Mouse (Mus musculus) stomach, embryonic 14.5 days (tissue): ENCODE measurements at regions not wholly inside any gene's neighbourhood (a gene's known extent, or its start where the extent isn't known, plus 50 kb on each side); places are given as distances from the start of the nearest gene placed in this dataset.

ENCODE experiments used
- ATAC-seq: fragments of 200-750 bp; cut with Nextera tagmentation; 2 replicates; pipeline ENCODE4 v1.8.0; 2017; ENCODE audit warnings: low read depth, moderate TSS enrichment; ENCODE audit not compliant: insufficient number of reproducible peaks, insufficient read depth, low FRiP score
- H3K27ac ChIP-seq: fragments of 300-500 bp; sonication (generic); 2 replicates; pipeline ENCODE4 v1.5.1; 2014; ENCODE audit warnings: mild to moderate bottlenecking, low read length, moderate library complexity, mixed read lengths
- H3K27me3 ChIP-seq: fragments of 300-500 bp; sonication (generic); 2 replicates; pipeline ENCODE4 v1.6.1; 2014; ENCODE audit warnings: low read length, control low read depth, mixed read lengths; ENCODE audit not compliant: control insufficient read depth, insufficient read depth
- H3K36me3 ChIP-seq: fragments of 300-500 bp; sonication (generic); 2 replicates; pipeline ENCODE4 v1.6.1; 2014; ENCODE audit warnings: mild to moderate bottlenecking, control low read depth, low read length, moderate library complexity, mixed read lengths; ENCODE audit not compliant: control insufficient read depth, insufficient read depth
- H3K4me1 ChIP-seq: fragments of 300-500 bp; sonication (generic); 2 replicates; pipeline ENCODE4 v1.6.1; 2014; ENCODE audit warnings: low read length, control low read depth, mixed read lengths; ENCODE audit not compliant: control insufficient read depth, insufficient read depth
- H3K4me2 ChIP-seq: fragments of 300-500 bp; sonication (generic); replicated peaks from 2 replicates; pipeline ENCODE4 v1.6.1; 2014; ENCODE audit warnings: low read depth, low read length, control low read depth
- H3K4me3 ChIP-seq: fragments of 300-500 bp; sonication (generic); 2 replicates; pipeline ENCODE4 v1.5.1; 2014; ENCODE audit warnings: low read depth, low read length, control low read depth
- H3K9ac ChIP-seq: fragments of 300-500 bp; sonication (generic); replicated peaks from 2 replicates; pipeline ENCODE4 v1.6.1; 2014; ENCODE audit warnings: low read depth, mild to moderate bottlenecking, control low read depth, low read length, moderate library complexity, mixed read lengths
- H3K9me3 ChIP-seq: fragments of 300-500 bp; sonication (generic); 2 replicates; pipeline ENCODE4 v1.6.1; 2016; ENCODE audit warnings: low read depth, low read length, control low read depth; ENCODE audit not compliant: control insufficient read depth
- WGBS: fragments of 180-500 bp; shearing (Covaris S2); extraction: QIAGEN DNeasy Blood & Tissue Kit; methylation state at CpG from one replicate; pipeline ENCODE4 v1.1.7; 2014; 5-methylcytosine and 5-hydroxymethylcytosine counted together

DNA sequence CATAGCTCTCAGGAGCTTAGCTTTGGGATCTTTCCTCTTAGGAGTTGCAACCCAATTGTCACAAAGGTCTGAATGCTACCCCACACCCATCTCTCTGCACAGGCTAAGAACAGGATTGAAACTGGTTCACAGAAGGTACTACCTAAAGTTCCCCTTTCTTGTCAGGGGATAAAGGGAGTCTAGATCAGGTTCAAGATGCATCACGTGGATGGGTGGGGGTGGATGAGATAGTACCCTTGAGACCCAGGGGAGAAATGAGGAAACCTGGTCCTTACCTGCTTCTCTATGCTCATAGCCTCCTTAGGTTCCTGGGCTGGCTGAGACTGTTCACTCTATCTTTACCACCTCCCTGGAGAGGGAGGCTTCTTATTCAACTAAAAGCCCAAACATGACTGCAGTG lies 122.9 kb upstream of the Adam6b start:
- H3K4me3 ChIP-seq = no peak overlapping the region

GRCm38 (mm10) chr12:113401578-113402113 lies 87.7 kb upstream of the Adam6b start:
- Histone ChIP-seq H3K4me3 (no peak overlapping the region), H3K9ac (no peak overlapping the region), H3K27me3 (no peaks in the 10 kb centered on the region), H3K36me3 (no peaks in the 10 kb centered on the region), H3K4me1 (no peaks in the 10 kb centered on the region), H3K4me2 (no peak overlapping the region), H3K27ac (no peak overlapping the region), H3K9me3 (no peaks in the 10 kb centered on the region)
- ATAC-seq = no peak

More for the DNA sequence above, 122.9 kb upstream of the Adam6b start:
- 48% methylated on average over 1 of the region's 1 CpGs for WGBS
- Histone ChIP-seq H3K36me3 (no peaks in the 10 kb centered on the region), H3K27me3 (no peaks in the 10 kb centered on the region), H3K9ac (no peak overlapping the region), H3K9me3 (no peaks in the 10 kb centered on the region), H3K27ac (no peak overlapping the region), H3K4me2 (no peak overlapping the region), H3K4me1 (no peaks in the 10 kb centered on the region)
- no peak for ATAC-seq

DNA sequence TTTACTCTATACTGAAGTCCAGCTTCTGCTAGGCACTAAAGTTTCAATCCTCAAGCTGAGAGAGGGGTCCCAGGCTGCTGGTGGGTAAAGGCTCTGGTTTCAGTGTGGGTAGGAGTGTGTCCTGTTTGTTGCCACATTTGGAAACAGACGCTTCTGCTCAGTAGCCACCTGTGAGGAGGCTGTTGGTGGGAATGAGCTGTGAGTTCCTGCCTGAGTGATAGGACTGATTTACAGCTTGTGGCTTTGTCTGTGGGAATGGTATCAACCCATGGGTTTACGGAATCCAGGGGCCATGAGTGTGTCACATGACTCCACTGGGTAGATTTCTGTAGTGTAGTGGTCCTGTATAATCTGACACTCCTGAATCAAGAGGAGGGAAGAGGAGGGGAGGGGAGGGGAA lies 86.5 kb upstream of the Adam6b start:
- no peak overlapping the region for H3K4me3 ChIP-seq
- H3K4me1 ChIP-seq = no peaks in the 10 kb centered on the region
- no peak overlapping the region for H3K4me2 ChIP-seq
- 52% methylated on average over 2 of the region's 2 CpGs for WGBS
- no peaks in the 10 kb centered on the region for H3K36me3 ChIP-seq
- H3K9me3 ChIP-seq = no peaks in the 10 kb centered on the region
- H3K27me3 ChIP-seq = no peaks in the 10 kb centered on the region
- no peak overlapping the region for H3K27ac ChIP-seq
- no peak overlapping the region for H3K9ac ChIP-seq
- ATAC-seq = no peak

GRCm38 (mm10) chr12:113411113-113411512 lies 78.2 kb upstream of the Adam6b start:
- Histone ChIP-seq H3K4me2 (no peak overlapping the region), H3K9me3 (no peaks in the 10 kb centered on the region), H3K9ac (no peak overlapping the region), H3K4me3 (no peak overlapping the region), H3K27me3 (no peaks in the 10 kb centered on the region), H3K27ac (no peak overlapping the region), H3K36me3 (no peaks in the 10 kb centered on the region), H3K4me1 (no peaks in the 10 kb centered on the region)
- no peak for ATAC-seq
- WGBS = 80% methylated on average over 5 of the region's 5 CpGs

DNA sequence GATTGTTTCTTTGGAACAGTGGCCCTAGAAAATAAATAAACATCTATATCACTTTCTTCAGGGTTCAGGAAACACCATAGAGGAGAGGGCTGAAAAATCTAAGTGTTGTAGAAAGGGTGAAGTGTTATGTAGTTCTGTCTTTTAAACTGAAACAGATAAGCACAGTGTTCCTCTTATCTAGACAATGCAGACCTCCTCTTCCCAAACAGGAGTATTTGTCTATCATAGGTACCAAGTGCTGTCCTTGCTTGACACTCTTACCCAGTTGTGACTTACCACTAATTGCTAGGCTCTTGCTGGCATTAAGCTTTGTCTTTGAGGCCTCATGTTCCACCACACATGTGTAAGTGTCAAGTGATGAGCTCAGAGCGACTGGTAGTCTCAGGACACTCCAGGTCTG lies 75.3 kb upstream of the Adam6b start:
- Histone ChIP-seq H3K27ac (no peak overlapping the region), H3K27me3 (no peaks in the 10 kb centered on the region), H3K9me3 (no peaks in the 10 kb centered on the region), H3K9ac (no peak overlapping the region), H3K4me3 (no peak overlapping the region), H3K4me2 (no peak overlapping the region), H3K36me3 (no peaks in the 10 kb centered on the region), H3K4me1 (no peaks in the 10 kb centered on the region)
- ATAC-seq = no peak
- WGBS = 68% methylated on average over 1 of the region's 1 CpGs

DNA sequence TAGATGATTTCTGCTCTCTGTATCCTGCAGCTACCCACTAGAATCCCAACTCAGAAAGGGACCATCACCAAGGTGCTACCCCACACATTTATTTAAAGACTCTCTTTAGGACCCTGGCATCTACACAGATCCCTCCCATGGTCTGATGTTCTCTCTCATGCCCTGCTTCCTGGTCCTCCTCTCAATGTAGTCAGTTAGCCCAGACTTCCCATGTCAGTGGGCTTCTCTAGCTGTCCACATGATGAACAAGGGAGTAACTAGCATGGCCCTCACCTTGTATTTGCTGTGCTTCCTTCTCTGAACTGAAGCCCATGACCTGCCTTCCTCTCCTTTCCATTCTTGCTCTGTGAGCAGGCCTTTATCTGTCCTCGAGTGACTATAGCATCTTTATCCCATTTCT lies 71.8 kb upstream of the Adam6b start:
- ATAC-seq = no peak
- H3K4me3 ChIP-seq = no peak overlapping the region
- H3K9ac ChIP-seq = no peak overlapping the region

DNA sequence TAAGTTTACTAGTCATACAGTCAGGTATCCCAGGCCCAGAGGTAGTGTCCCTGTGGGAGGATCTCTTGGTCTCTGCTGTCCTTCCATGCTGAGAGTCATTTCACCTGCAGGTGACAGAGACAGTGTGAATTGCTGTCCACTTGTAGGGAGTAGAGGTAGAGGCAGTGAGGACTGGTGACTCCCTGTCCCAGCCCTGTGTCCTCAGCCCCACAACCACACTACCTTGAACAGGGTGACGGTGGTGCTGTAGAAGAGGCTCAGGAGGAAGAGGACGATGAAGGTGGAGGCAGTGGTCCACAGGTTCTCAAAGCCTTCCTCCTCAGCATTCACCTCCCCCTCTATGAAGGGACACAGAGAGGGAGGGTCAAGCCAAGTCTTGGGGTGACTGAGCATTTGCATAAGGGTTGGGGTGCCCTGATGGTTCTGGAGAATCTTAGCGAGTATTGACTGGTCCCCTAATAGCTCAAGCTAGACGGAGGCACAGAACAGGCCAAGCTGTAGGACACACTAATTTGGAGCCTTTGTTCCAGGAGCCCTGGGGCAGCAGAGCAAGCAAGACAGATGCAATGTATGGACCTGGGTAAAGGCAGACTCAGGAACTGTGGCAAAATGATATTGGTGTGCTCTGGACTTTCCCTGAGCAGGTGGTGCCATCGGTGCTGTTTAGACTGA lies 70.4 kb upstream of the Adam6b start:
- Histone ChIP-seq H3K4me3 (no peak overlapping the region), H3K36me3 (no peaks in the 10 kb centered on the region), H3K4me1 (no peaks in the 10 kb centered on the region), H3K27me3 (no peaks in the 10 kb centered on the region), H3K4me2 (no peak overlapping the region), H3K9ac (no peak overlapping the region), H3K27ac (no peak overlapping the region), H3K9me3 (no peaks in the 10 kb centered on the region)
- ATAC-seq = no peak
- 85% methylated on average over 5 of the region's 5 CpGs for WGBS

More for the DNA sequence above, 71.8 kb upstream of the Adam6b start:
- H3K27me3 ChIP-seq = no peaks in the 10 kb centered on the region
- no peak overlapping the region for H3K27ac ChIP-seq
- no peak overlapping the region for H3K4me2 ChIP-seq
- no peaks in the 10 kb centered on the region for H3K9me3 ChIP-seq
- WGBS = 72% methylated on average over 1 of the region's 1 CpGs
- H3K4me1 ChIP-seq = no peaks in the 10 kb centered on the region
- H3K36me3 ChIP-seq = no peaks in the 10 kb centered on the region

GRCm38 (mm10) chr12:113420721-113421305 lies 68.5 kb upstream of the Adam6b start:
- no peaks in the 10 kb centered on the region for H3K27me3 ChIP-seq
- no peaks in the 10 kb centered on the region for H3K4me1 ChIP-seq
- no peak overlapping the region for H3K4me2 ChIP-seq
- WGBS = 80% methylated on average over 9 of the region's 9 CpGs
- no peaks in the 10 kb centered on the region for H3K9me3 ChIP-seq
- no peaks in the 10 kb centered on the region for H3K36me3 ChIP-seq
- H3K4me3 ChIP-seq = no peak overlapping the region
- no peak for ATAC-seq
- no peak overlapping the region for H3K27ac ChIP-seq
- no peak overlapping the region for H3K9ac ChIP-seq
